Mouse (Mus musculus): ENCODE results near the gene Narfl. TPM values are rescaled to one million over a fixed set of nuclear protein-coding genes. Genes with fewer than 3 reads are reported as not detected.
A peak's percentile ranks its signal among the peaks of the same experiment; 100 is the strongest.

Gene Narfl
- polyA plus RNA-seq, 1 experiment from 2014 or later = 26.8 TPM

DNA sequence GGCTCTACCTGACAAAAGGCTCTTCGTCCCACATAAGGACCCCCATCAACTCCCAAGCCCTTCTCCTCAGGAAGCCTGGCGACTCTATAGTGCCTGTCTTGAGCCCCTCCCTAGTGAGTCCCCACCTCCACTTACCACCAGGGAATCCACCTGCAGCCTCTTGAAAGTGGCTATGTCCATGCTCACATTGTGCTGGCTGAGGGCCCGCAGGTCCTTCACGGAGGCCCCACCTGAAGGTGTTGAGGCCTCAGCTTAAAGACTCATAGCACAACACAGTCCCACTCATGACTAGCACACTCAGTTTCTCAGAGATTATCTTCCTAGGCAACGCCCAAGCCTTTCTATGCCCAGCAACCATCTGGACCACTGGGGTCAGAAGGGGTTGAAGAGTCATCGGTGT lies 24.3 kb upstream of the Narfl start:
- H3K36me3 ChIP-seq = no peaks in the 10 kb centered on the region
- H3K27me3 ChIP-seq (ENCODE audit: low read depth, poor library complexity, severe bottlenecking) = no peaks in the 10 kb centered on the region
- H3K4me3 ChIP-seq = no peak overlapping the region
- no peak for DNase-seq (ENCODE audit: low spot score)
- H3K9me3 ChIP-seq (replicated peaks) = no peaks in the 10 kb centered on the region
- H3K4me1 ChIP-seq = no peaks in the 10 kb centered on the region
- H3K27ac ChIP-seq = no peak overlapping the region
- WGBS = 83% methylated on average over 6 of the region's 6 CpGs

DNA sequence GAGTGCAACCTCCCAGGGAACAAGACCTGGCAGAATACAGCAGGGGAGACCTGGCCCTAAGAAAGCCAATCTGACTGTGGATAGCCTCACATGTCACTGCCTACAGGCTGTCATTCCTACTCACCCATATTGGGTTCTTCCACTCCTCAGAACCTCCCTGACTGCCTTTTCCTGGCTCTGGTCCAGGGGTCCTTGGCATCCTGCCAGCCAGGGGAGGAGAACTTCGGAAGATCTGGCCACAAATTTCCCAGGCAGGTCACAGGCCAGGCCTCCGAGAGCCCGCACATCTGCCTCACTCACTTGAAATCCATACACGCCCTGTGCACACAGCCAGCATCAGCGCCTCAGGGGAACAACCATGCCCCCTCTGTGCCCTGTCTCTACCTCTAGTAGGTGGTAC lies 22.1 kb upstream of the Narfl start:
- Histone ChIP-seq H3K27ac (no peak overlapping the region), H3K36me3 (no peaks in the 10 kb centered on the region), H3K4me1 (peaks cover 15% of the 10 kb centered on the region), H3K4me3 (no peak overlapping the region), H3K27me3 (ENCODE audit: low read depth, poor library complexity, severe bottlenecking) (no peaks in the 10 kb centered on the region), H3K9me3 (replicated peaks) (no peaks in the 10 kb centered on the region)
- WGBS = 77% methylated on average over 5 of the region's 5 CpGs
- no peak for DNase-seq (ENCODE audit: low spot score)

- H3K27me3 ChIP-seq (ENCODE audit: low read depth, poor library complexity, severe bottlenecking) = no peaks in the 10 kb centered on the region
- no peaks in the 10 kb centered on the region for H3K9me3 ChIP-seq (replicated peaks)
- 85% methylated on average over 9 of the region's 9 CpGs for WGBS
- no peaks in the 10 kb centered on the region for H3K36me3 ChIP-seq
- peak within 1 kb of the TSS; percentile 38 for H3K27ac ChIP-seq
- DNase-seq (ENCODE audit: low spot score) = no peak
- peaks cover 16% of the 10 kb centered on the region for H3K4me1 ChIP-seq
- H3K4me3 ChIP-seq = no peak within 1 kb of the TSS
Measured at GRCm38 (mm10) chr17:25754241-25754640, 19.3 kb upstream of the Narfl start, which contains the start of gene Msln. Gene Msln (minus strand): TSS chr17:25754378.

GRCm38 (mm10) chr17:25755086-25755485 lies 18.5 kb upstream of the Narfl start:
- Histone ChIP-seq H3K36me3 (no peaks in the 10 kb centered on the region), H3K27ac (peak overlapping the region; percentile 38; the same call in 1 of the 2 replicates), H3K4me1 (peaks cover 16% of the 10 kb centered on the region), H3K27me3 (ENCODE audit: low read depth, poor library complexity, severe bottlenecking) (no peaks in the 10 kb centered on the region), H3K9me3 (replicated peaks) (no peaks in the 10 kb centered on the region), H3K4me3 (no peak overlapping the region)
- 89% methylated on average over 4 of the region's 4 CpGs for WGBS
- no peak for DNase-seq (ENCODE audit: low spot score)

DNA sequence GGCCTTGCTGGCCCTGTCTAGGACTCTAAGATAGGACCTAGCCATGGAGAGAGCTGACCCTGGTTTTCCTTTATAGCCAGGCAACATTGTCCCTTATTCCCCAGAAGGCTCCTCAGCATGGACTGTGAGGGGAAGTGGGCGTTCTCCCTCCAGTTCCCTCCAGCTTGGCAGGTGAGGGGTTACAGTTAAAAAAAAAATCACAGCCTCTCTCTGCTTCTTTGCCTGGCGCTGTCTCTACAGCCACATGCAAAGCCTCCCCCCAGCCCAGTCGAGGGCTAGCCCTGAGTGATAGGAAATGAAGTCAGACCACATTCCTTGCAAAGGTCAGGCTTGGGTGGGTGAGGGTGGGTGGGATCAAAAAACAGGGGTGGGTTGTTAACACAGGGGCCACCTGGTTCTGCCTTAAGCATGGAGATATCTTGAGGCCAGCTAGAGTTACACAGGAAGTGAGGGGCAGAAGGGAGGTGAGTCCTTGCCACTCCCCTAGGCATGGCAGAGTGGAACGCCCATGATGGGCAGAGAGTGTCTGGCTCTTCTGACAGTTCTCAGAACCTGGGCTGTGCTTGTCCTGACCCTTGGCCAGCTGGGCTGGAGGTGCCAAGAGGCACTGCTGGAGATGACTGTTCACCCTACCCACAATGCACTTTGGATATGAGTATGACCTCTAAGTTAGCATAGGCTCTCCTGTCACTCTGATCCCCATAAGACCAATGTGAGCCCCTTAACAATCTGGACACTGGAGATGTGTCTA lies 17.8 kb upstream of the Narfl start:
- Histone ChIP-seq H3K4me1 (peaks cover 16% of the 10 kb centered on the region), H3K27ac (peak overlapping the region; percentile 38), H3K27me3 (ENCODE audit: low read depth, poor library complexity, severe bottlenecking) (no peaks in the 10 kb centered on the region), H3K36me3 (no peaks in the 10 kb centered on the region), H3K4me3 (no peak overlapping the region), H3K9me3 (replicated peaks) (no peaks in the 10 kb centered on the region)
- no peak for DNase-seq (ENCODE audit: low spot score)
- WGBS = 42% methylated on average over 4 of the region's 4 CpGs

DNA sequence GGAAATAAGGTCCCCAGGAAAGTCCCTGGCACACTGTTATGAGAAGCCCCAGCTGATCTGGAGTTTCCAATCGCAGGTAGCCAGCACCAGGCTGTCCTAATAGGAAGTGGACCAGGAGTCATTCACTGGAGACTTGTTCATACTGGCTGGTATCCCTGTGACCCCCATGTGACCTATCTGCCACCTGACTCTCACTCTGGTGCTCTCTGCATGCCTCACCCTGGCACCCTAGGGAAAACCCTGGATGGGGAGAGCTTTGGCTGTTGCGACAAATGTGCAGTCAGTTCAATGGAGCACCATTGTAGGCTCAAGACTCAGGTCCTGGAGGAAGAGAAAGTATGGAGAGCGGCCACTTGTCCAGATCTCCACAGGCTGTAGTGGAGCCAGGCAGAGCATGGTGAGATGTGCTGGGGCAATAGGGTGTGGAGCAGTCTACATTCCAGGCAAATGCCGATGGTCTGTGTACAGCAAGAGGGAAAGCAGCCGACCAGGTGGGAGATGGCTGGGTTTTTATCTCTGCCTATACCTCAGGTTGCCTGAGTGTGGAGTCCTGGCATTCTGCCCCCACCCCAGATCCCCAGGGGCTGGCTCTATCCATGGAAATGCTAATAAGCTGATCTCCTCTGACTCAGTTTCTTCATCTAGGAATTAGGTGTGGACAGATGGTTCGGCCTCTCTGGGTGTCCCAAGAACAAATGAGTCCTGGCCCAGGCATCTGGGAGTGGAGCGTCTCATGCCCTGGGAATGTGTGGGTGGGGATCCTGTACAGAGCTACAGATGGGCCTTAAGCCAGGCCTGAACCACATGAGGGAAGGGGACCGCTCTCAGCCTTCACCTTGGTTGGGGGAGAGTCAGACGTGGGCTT lies 17.0 kb upstream of the Narfl start:
- no peak for DNase-seq (ENCODE audit: low spot score)
- H3K9me3 ChIP-seq (replicated peaks) = no peaks in the 10 kb centered on the region
- no peak overlapping the region for H3K27ac ChIP-seq
- no peaks in the 10 kb centered on the region for H3K36me3 ChIP-seq
- peaks cover 16% of the 10 kb centered on the region for H3K4me1 ChIP-seq
- 86% methylated on average over 9 of the region's 9 CpGs for WGBS
- H3K4me3 ChIP-seq = no peak overlapping the region
- H3K27me3 ChIP-seq (ENCODE audit: low read depth, poor library complexity, severe bottlenecking) = no peaks in the 10 kb centered on the region

GRCm38 (mm10) chr17:25757691-25758090 lies 15.9 kb upstream of the Narfl start:
- no peak overlapping the region for H3K4me3 ChIP-seq
- H3K4me1 ChIP-seq = peaks cover 16% of the 10 kb centered on the region
- 83% methylated on average over 3 of the region's 3 CpGs for WGBS
- no peaks in the 10 kb centered on the region for H3K9me3 ChIP-seq (replicated peaks)
- H3K36me3 ChIP-seq = no peaks in the 10 kb centered on the region
- no peak for DNase-seq (ENCODE audit: low spot score)
- H3K27ac ChIP-seq = no peak overlapping the region
- no peaks in the 10 kb centered on the region for H3K27me3 ChIP-seq (ENCODE audit: low read depth, poor library complexity, severe bottlenecking)

DNA sequence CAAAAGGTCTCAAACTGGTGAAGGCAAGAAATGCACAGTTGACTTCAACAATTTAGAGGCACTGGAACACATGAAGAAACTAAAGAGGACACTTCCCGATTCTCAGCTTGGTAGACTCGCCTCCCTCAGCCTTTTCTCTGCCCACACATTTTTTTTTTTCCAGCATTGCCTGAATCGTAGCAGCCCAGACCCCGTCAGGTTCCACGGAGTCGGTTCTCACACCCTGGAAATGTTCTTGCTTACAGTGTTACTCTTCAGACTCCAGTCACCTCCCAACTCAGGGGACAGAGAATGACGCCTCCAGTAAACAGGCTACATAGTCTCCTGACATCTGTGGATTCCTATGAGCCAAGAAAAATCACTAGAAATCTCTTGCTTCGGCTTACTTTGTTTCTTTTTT lies 13.4 kb upstream of the Narfl start:
- WGBS = 80% methylated on average over 8 of the region's 8 CpGs

GRCm38 (mm10) chr17:25761561-25761970 lies 12.0 kb upstream of the Narfl start:
- Histone ChIP-seq H3K4me3 (no peak overlapping the region), H3K36me3 (no peaks in the 10 kb centered on the region), H3K27ac (no peak overlapping the region), H3K9me3 (replicated peaks) (no peaks in the 10 kb centered on the region), H3K4me1 (peaks cover 9% of the 10 kb centered on the region), H3K27me3 (ENCODE audit: low read depth, poor library complexity, severe bottlenecking) (no peaks in the 10 kb centered on the region)
- WGBS = 66% methylated on average over 4 of the region's 4 CpGs
- DNase-seq (ENCODE audit: low spot score) = no peak

More for the DNA sequence above, 13.4 kb upstream of the Narfl start:
- H3K4me1 ChIP-seq = peaks cover 14% of the 10 kb centered on the region
- H3K36me3 ChIP-seq = no peaks in the 10 kb centered on the region
- no peaks in the 10 kb centered on the region for H3K9me3 ChIP-seq (replicated peaks)
- no peaks in the 10 kb centered on the region for H3K27me3 ChIP-seq (ENCODE audit: low read depth, poor library complexity, severe bottlenecking)
- H3K27ac ChIP-seq = no peak overlapping the region
- no peak overlapping the region for H3K4me3 ChIP-seq
- DNase-seq (ENCODE audit: low spot score) = no peak

GRCm38 (mm10) chr17:25762591-25762990 lies 11.0 kb upstream of the Narfl start:
- Histone ChIP-seq H3K4me1 (peaks cover 11% of the 10 kb centered on the region), H3K4me3 (no peak overlapping the region), H3K27ac (no peak overlapping the region), H3K9me3 (replicated peaks) (no peaks in the 10 kb centered on the region), H3K36me3 (no peaks in the 10 kb centered on the region), H3K27me3 (ENCODE audit: low read depth, poor library complexity, severe bottlenecking) (no peaks in the 10 kb centered on the region)
- DNase-seq (ENCODE audit: low spot score) = no peak
- WGBS = 33% methylated on average over 3 of the region's 3 CpGs

GRCm38 (mm10) chr17:25765886-25766285 lies 7.7 kb upstream of the Narfl start:
- peaks cover 6% of the 10 kb centered on the region for H3K27me3 ChIP-seq (ENCODE audit: low read depth, poor library complexity, severe bottlenecking)

GRCm38 (mm10) chr17:25769331-25769730 lies 4.2 kb upstream of the Narfl start:
- Histone ChIP-seq H3K4me3 (no peak overlapping the region; the same call in 1 of the 2 replicates), H3K36me3 (no peaks in the 10 kb centered on the region), H3K27ac (no peak overlapping the region), H3K4me1 (peaks cover 23% of the 10 kb centered on the region), H3K9me3 (replicated peaks) (no peaks in the 10 kb centered on the region), H3K27me3 (ENCODE audit: low read depth, poor library complexity, severe bottlenecking) (peaks cover 6% of the 10 kb centered on the region)
- whole genome bisulfite sequencing = 56% methylated on average over 9 of the region's 9 CpGs
- DNase-seq (ENCODE audit: low spot score) = no peak

More at GRCm38 (mm10) chr17:25765886-25766285, 7.7 kb upstream of the Narfl start:
- DNase-seq (ENCODE audit: low spot score) = peak; percentile 61
- WGBS = 47% methylated on average over 5 of the region's 5 CpGs
- Histone ChIP-seq H3K4me1 (peaks cover 15% of the 10 kb centered on the region), H3K9me3 (replicated peaks) (no peaks in the 10 kb centered on the region), H3K36me3 (no peaks in the 10 kb centered on the region), H3K27ac (no peak overlapping the region), H3K4me3 (no peak overlapping the region)

All from limb, embryonic 10.5 days (tissue).